Mouse (Mus musculus) hindbrain, embryonic 15.5 days (tissue): Measurements from ENCODE around the gene Map1b. TPM values are rescaled to one million over a fixed set of nuclear protein-coding genes. Genes with fewer than 3 reads are reported as not detected.

Experiments used
- ATAC-seq: fragments of 200-750 bp; cut with Nextera tagmentation; 2 replicates; pipeline ENCODE4 v1.8.0; 2017; ENCODE audit warnings: low read depth, moderate number of reproducible peaks, moderate TSS enrichment; ENCODE audit not compliant: low FRiP score
- H3K27ac ChIP-seq: fragments of 300-500 bp; sonication (generic); replicated peaks from 2 replicates; pipeline ENCODE4 v1.5.1; 2015; ENCODE audit warnings: mild to moderate bottlenecking, inconsistent platforms
- H3K27me3 ChIP-seq: fragments of 300-500 bp; sonication (generic); 2 replicates; pipeline ENCODE4 v1.6.1; 2015; ENCODE audit warnings: control low read depth, inconsistent platforms
- H3K36me3 ChIP-seq: fragments of 300-500 bp; sonication (generic); 2 replicates; pipeline ENCODE4 v1.6.1; 2015; ENCODE audit warnings: control low read depth, inconsistent platforms
- H3K4me1 ChIP-seq: fragments of 300-500 bp; sonication (generic); replicated peaks from 2 replicates; pipeline ENCODE4 v1.6.1; 2015; ENCODE audit warnings: control low read depth, inconsistent platforms
- H3K4me2 ChIP-seq: fragments of 300-500 bp; sonication (generic); 2 replicates; pipeline ENCODE4 v1.6.1; 2015; ENCODE audit warnings: moderate library complexity, mild to moderate bottlenecking, inconsistent platforms
- H3K4me3 ChIP-seq: fragments of 300-500 bp; sonication (generic); 2 replicates; pipeline ENCODE4 v1.5.1; 2015; ENCODE audit warnings: mild to moderate bottlenecking, inconsistent platforms
- H3K9ac ChIP-seq: fragments of 300-500 bp; sonication (generic); 2 replicates; pipeline ENCODE4 v1.6.1; 2015; ENCODE audit warnings: inconsistent platforms
- H3K9me3 ChIP-seq: fragments of 300-500 bp; sonication (generic); 2 replicates; pipeline ENCODE4 v1.6.1; 2016; ENCODE audit warnings: control low read depth, inconsistent platforms
- WGBS: fragments of 180-500 bp; shearing (Covaris S2); methylation state at CpG from one replicate; pipeline ENCODE4 v1.1.7; 2015; 5-methylcytosine and 5-hydroxymethylcytosine counted together
- polyA plus RNA-seq: library from polyadenylated mRNA; unstranded; fragments of >200 nt; fragmentation: Nextera tagmentation; extraction: Ambion mirVana; gene quantifications from 2 replicates; pipeline ENCODE4 v1.2.1, GENCODE M21; 2015

Map1b gene
- polyA plus RNA-seq, 1 experiment from 2014 or later: 2,064 TPM

- no peak for ATAC-seq
- H3K36me3 ChIP-seq: no peaks in the 10 kb centered on the region
- no peaks in the 10 kb centered on the region for H3K9me3 ChIP-seq
- no peak overlapping the region for H3K9ac ChIP-seq
- no peak overlapping the region for H3K27ac ChIP-seq
- H3K27me3 ChIP-seq: no peaks in the 10 kb centered on the region
- no peak overlapping the region for H3K4me2 ChIP-seq
- H3K4me3 ChIP-seq: no peak overlapping the region
- WGBS: 94% methylated on average over 5 of the region's 5 CpGs
- peaks cover 14% of the 10 kb centered on the region for H3K4me1 ChIP-seq
Observed at GRCm38 (mm10) chr13:99517836-99518235, 1.5 kb upstream of the Map1b start.

- Histone ChIP-seq H3K4me1 (peaks cover 33% of the 10 kb centered on the region), H3K27me3 (no peaks in the 10 kb centered on the region), H3K27ac (peak overlapping the region; percentile 98), H3K9me3 (no peaks in the 10 kb centered on the region), H3K9ac (peak overlapping the region; percentile 84), H3K4me2 (peak overlapping the region; percentile 93), H3K4me3 (peak overlapping the region; percentile 58), H3K36me3 (no peaks in the 10 kb centered on the region)
- ATAC-seq: peak; percentile 40
- under 1% methylated on average over 44 of the region's 44 CpGs for WGBS
Observed at GRCm38 (mm10) chr13:99515736-99516447, 448 bp downstream of the Map1b start.

DNA sequence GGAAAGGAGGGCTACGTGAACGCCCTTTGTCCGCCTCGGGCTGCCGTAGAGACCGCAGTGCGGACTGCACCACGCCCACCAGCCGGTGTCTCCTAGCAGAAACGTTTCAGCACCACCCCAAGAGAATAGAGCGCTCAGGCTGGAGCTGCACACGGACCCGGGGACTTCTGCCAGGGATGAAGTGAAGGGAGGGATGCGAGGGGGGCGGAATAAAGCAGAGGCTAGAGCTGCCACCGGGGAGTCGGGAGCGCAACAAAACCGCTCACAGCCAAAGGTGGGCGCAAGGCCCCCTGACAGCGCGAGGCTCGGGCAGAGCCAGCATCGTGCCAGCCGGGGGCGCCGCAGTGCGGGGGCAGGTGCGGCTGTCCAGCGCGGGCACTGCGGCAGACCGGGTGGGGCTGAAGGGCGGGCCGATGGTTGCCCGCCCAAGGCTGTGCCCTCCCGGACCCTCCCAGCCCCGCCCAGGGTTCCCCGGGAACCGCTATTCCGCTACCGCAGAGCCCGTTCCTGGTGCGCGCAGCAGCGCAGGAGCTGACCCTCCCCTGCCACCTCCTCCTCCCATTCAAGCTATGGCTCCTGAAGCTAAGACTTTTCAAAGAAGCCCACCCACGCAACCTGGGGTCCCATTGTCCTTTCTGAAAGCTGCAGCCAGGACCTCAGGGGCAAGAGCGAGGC, 1.3 kb downstream of the Map1b start:
- ATAC-seq: peak; percentile 77
- Histone ChIP-seq H3K9me3 (no peaks in the 10 kb centered on the region), H3K4me1 (peaks cover 40% of the 10 kb centered on the region), H3K4me2 (peak overlapping the region; percentile 93), H3K36me3 (no peaks in the 10 kb centered on the region), H3K4me3 (peak overlapping the region; percentile 58), H3K27me3 (no peaks in the 10 kb centered on the region), H3K9ac (peak overlapping the region; percentile 84), H3K27ac (peak overlapping the region; percentile 98)
- WGBS: under 1% methylated on average over 44 of the region's 48 CpGs

DNA sequence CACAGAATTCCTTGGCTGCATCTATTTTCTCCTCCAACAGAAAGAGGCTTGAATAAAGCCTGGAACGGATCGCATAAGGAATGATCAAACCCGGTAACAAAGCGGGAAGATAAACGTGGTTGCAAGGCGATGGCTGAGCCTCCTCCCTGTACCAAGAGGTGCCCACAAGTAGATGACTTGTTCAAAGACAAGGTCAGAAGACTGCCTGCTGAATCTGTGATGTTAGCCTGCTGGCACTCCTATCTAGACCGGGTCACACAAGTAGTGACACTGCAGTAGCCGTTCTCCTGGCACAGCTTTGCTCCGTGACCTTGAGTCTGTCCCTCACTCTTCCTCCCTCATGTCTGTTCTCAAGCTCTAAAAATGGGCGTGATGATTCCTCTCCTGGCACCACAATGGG, 2.4 kb downstream of the Map1b start:
- ATAC-seq: no peak
- 3% methylated on average over 10 of the region's 10 CpGs for WGBS
- Histone ChIP-seq H3K27me3 (no peaks in the 10 kb centered on the region), H3K4me1 (peaks cover 48% of the 10 kb centered on the region), H3K4me2 (peak overlapping the region; percentile 93), H3K9me3 (no peaks in the 10 kb centered on the region), H3K4me3 (peak overlapping the region; percentile 58), H3K9ac (peak overlapping the region; percentile 84), H3K27ac (peak overlapping the region; percentile 98), H3K36me3 (no peaks in the 10 kb centered on the region)

- H3K27me3 ChIP-seq: no peaks in the 10 kb centered on the region
- peaks cover 57% of the 10 kb centered on the region for H3K4me1 ChIP-seq
- 0% methylated on average over 7 of the region's 7 CpGs for WGBS
- peak overlapping the region; percentile 93 for H3K4me2 ChIP-seq
- peak overlapping the region; percentile 98 for H3K27ac ChIP-seq
- peak overlapping the region; percentile 84 for H3K9ac ChIP-seq
- ATAC-seq: no peak
- H3K4me3 ChIP-seq: peak overlapping the region; percentile 58
- no peaks in the 10 kb centered on the region for H3K9me3 ChIP-seq
- peaks cover 2% of the 10 kb centered on the region; the same call in 1 of the 2 replicates for H3K36me3 ChIP-seq
Observed at GRCm38 (mm10) chr13:99513138-99513537, 3.2 kb downstream of the Map1b start.

GRCm38 (mm10) chr13:99509896-99510295, 6.4 kb downstream of the Map1b start:
- no peaks in the 10 kb centered on the region for H3K9me3 ChIP-seq
- peaks cover 33% of the 10 kb centered on the region for H3K36me3 ChIP-seq
- H3K4me1 ChIP-seq: peaks cover 73% of the 10 kb centered on the region
- ATAC-seq: no peak
- H3K9ac ChIP-seq: no peak overlapping the region
- no peak overlapping the region for H3K4me3 ChIP-seq
- WGBS: 18% methylated on average over 4 of the region's 4 CpGs
- H3K27me3 ChIP-seq: no peaks in the 10 kb centered on the region
- H3K27ac ChIP-seq: no peak overlapping the region
- peak overlapping the region; percentile 39 for H3K4me2 ChIP-seq

DNA sequence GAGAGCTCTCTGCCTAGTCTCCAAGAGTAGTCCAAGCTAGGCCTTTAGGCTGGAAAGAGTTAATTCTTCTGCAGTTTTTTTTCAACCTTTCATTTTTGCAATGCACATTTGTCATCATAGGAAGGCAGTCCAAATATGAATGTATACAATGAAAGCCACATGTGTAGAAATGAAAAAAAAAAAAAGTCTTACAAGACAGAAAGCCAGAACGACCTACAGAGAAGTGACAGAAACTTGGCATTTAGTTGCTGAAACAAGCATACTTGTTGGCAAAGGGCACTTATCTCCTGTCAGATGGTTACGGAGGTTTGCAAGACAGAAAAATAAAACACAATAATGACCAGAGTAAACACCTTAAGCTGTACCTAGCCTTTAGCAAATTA, 9.8 kb downstream of the Map1b start:
- H3K27me3 ChIP-seq: no peaks in the 10 kb centered on the region

DNA sequence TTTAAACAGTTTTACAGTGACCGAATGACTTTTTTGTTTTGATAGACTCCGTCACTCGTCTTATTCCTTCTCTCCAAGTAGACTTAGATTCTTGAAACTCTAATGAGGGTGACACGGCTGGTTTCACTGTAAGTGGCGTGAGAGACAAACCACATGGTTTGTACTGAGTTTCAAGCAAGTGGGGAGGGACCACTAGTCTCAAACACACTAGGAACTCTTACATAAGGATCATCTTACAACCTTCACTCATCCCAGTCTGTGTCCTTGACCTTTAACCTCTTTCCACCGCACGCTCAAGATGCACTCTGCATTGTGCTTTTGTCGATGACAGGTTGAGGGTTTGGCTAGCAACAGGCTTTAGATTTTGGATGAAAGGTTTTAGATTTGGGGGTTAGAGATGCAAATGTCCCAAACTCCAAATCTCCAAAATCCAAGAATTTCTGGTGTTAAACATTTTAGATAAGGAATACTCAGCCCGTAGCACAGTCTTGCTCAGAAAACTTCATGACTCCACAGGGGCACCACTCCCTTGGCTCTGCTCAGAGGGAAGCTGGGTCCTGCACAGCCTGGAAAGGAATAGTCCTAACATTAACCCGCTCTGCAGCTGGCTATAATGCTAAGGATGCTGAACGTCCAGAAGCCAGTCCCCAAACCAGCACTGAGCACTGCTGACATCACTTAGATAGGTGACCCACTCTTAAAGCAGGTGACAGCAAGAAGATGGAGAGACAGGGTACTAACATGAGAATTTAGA, 10.3 kb downstream of the Map1b start:
- ATAC-seq: no peak
- Histone ChIP-seq H3K4me1 (peaks cover 88% of the 10 kb centered on the region), H3K36me3 (peaks cover 37% of the 10 kb centered on the region), H3K4me3 (no peak overlapping the region), H3K9ac (no peak overlapping the region), H3K27me3 (no peaks in the 10 kb centered on the region), H3K9me3 (no peaks in the 10 kb centered on the region), H3K4me2 (no peak overlapping the region), H3K27ac (no peak overlapping the region)
- WGBS: 72% methylated on average over 11 of the region's 11 CpGs

More for the DNA sequence above, 9.8 kb downstream of the Map1b start:
- Histone ChIP-seq H3K36me3 (peaks cover 37% of the 10 kb centered on the region), H3K4me2 (no peak overlapping the region), H3K27ac (no peak overlapping the region), H3K9me3 (no peaks in the 10 kb centered on the region), H3K4me1 (peaks cover 88% of the 10 kb centered on the region), H3K9ac (no peak overlapping the region), H3K4me3 (no peak overlapping the region)
- WGBS: 37% methylated on average over 2 of the region's 2 CpGs
- no peak for ATAC-seq

DNA sequence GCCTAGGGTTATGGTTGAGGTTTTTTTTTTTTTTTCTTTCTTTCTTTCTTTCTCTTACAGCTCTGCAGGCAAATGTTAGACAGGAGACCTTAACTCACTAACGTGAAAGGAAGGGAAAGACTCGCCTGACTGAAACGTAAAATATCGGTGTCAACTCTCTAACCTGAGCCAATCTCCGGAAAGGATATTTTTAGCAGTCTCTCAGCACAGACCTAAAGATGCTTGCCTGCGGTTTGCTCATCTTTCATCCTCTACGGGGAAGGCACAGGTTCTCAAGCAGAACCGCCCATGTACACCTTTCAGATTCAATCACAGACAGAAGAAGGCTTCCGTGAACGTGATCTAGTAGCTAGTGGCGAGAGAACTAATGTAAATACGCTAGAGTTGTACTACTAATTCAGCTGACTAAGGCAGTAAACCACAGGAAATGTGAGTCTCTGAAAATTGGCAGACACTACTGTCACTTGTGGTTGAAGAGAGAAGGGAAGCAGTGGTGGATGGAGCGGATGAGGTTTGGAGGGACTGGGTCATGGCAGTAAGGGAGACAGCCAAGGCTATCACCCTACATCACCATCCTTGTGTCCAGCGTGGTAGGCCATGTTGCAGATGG, 12.9 kb downstream of the Map1b start:
- H3K4me3 ChIP-seq: no peak overlapping the region
- H3K4me1 ChIP-seq: peaks cover 84% of the 10 kb centered on the region
- peak overlapping the region; percentile 7; the same call in 1 of the 2 replicates for H3K4me2 ChIP-seq
- H3K36me3 ChIP-seq: peaks cover 40% of the 10 kb centered on the region
- H3K27ac ChIP-seq: no peak overlapping the region
- WGBS: 68% methylated on average over 14 of the region's 14 CpGs
- H3K9ac ChIP-seq: no peak overlapping the region
- H3K27me3 ChIP-seq: no peaks in the 10 kb centered on the region
- ATAC-seq: no peak
- H3K9me3 ChIP-seq: no peaks in the 10 kb centered on the region

GRCm38 (mm10) chr13:99502911-99503310, 13.4 kb downstream of the Map1b start:
- no peaks in the 10 kb centered on the region for H3K27me3 ChIP-seq
- H3K4me1 ChIP-seq: peaks cover 84% of the 10 kb centered on the region
- H3K36me3 ChIP-seq: peaks cover 39% of the 10 kb centered on the region
- 30% methylated on average over 7 of the region's 7 CpGs for WGBS
- peak overlapping the region; percentile 18; the same call in 1 of the 2 replicates for H3K9ac ChIP-seq
- H3K9me3 ChIP-seq: no peaks in the 10 kb centered on the region
- no peak overlapping the region for H3K4me3 ChIP-seq
- peak overlapping the region; percentile 31 for H3K4me2 ChIP-seq
- 0 out of 2 replicates have a peak, but pooled peaks have one; percentile 9 for ATAC-seq
- H3K27ac ChIP-seq: no peak overlapping the region

DNA sequence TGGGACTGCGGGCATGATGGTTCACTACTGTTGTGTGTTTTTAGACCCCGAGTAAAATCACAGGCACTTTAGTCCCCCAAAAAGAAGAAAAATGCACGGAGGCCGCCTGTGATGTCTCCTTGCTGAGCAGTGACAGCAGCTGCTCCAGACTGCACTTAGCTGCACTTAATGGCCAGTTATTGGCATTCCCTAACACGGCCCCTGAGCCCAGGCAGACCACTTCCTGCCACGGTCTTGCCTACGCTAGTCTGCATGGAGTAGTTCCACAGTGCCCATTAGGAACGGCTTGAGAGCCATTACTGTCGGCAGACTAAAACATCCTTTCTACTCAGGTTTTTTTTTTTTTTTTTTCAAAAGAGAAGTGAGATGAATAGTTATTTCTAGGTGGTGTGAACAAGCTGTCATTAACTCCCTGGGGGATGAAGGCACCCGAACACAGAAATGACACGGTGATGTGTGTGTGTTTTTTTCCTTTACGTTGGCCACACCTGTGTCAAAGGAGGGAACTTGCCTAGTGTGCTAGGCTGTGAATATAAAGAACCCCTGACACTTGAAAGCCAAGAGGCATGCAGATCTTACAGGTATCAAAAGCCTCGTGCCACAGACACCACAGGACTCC, 14.1 kb downstream of the Map1b start:
- WGBS: 25% methylated on average over 13 of the region's 13 CpGs
- Histone ChIP-seq H3K9me3 (no peaks in the 10 kb centered on the region), H3K9ac (peak overlapping the region; percentile 18; the same call in 1 of the 2 replicates), H3K36me3 (peaks cover 34% of the 10 kb centered on the region), H3K4me3 (no peak overlapping the region), H3K27ac (no peak overlapping the region), H3K4me1 (peaks cover 80% of the 10 kb centered on the region), H3K27me3 (no peaks in the 10 kb centered on the region), H3K4me2 (peak overlapping the region; percentile 31)
- no peak for ATAC-seq
